Mouse (Mus musculus) G1E (cell line): ENCODE data around the gene Srgap3.

Experiments used
- CTCF ChIP-seq: IDR thresholded peaks from 2 replicates; pipeline ENCODE4 v1.5.1; 2012; ENCODE audit warnings: low read depth, low read length, inconsistent platforms, mixed read lengths
- GATA1 ChIP-seq: IDR thresholded peaks from 2 replicates; pipeline ENCODE4 v1.6.1; 2012; ENCODE audit warnings: borderline replicate concordance, low read length, inconsistent platforms, mixed read lengths
- GATA2 ChIP-seq: IDR thresholded peaks from 2 replicates; pipeline ENCODE4 v1.6.1; 2012; ENCODE audit warnings: low read depth, low read length, inconsistent platforms, borderline replicate concordance

DNA sequence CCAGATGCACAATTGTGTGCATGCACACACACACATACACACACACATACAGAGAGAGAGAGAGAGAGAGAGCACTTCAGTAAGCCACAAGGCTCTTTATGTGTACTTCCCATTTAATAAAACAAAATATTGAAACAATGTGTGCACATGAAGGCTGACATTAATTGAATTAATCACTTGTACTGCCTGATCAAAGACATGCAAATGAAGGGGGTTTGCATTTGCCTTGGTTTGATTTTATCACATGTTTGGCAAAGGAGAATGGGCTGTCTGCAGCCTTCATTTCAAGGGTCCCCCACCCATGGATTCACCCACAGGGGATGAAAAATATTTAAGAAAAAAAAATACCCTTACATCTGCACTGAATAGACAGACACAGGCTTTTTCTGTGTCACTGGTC is 29.5 kb upstream of the Srgap3 start:
- TF ChIP-seq CTCF: no peak
- no peak for TF ChIP-seq GATA2
- TF ChIP-seq GATA1: no peak
